Mouse (Mus musculus): ENCODE results near the gene Ky.

DNA sequence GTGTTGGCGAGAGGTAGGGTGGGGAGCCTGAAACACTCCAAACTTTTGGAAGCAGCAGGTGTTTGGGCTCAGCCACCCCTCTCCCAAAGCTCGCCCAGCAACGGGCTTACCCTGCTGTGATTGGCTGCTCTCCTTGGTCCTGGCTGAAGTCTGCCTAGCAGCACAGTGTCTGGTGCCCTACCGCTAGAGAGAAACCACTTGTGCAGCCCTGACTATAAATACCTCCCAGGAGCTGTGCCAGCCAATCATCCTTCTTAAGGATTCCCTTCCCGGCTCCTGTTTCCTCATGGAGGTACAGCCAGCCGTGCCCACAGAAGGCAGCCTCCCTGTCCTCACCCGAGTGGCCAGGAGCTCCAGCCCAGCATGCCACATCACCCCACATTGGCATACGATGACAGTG, 5.9 kb downstream of the Ky start:
- TF ChIP-seq CTCF (IDR thresholded peaks at IDR 0.05; ENCODE audit: low read depth, low read length) (no peak), POLR2A (IDR thresholded peaks at IDR 0.05; ENCODE audit: borderline replicate concordance, low read depth, low read length) (no peak)
